12 mouse cellular contexts compared by ENCODE assay signal in genomic region chr17:31831097-31831865, GRCm38 (mm10). TPM values are rescaled to one million over a fixed set of nuclear protein-coding genes. Genes with fewer than 3 reads are reported as not detected.
DNase-seq lines count a peak whose midpoint lies in the region; ATAC-seq and TF ChIP-seq lines count a peak whose summit lies in the region.
"Had no signal": no experiment of that assay in that cellular context is flagged by ENCODE, and none has a peak within 500 bp of the region (broad histone marks: within the 10 kb centered on the region; RNA-seq: fewer than 3 reads in every experiment).

No protein-coding gene starts in this region.

- 78% methylated on average over 6 of the region's 6 CpGs for WGBS in forebrain, embryonic 12.5 days
- 84% methylated on average over 6 of the region's 6 CpGs for WGBS in forebrain, postnatal 0 days
- WGBS in limb, embryonic 10.5 days, result 57% methylated on average over 6 of the region's 6 CpGs

- 0 out of 2 replicates have a peak, but pooled peaks cover 3% of the 10 kb centered on the region for H3K9me3 ChIP-seq in forebrain, embryonic 12.5 days
- no peaks in the 10 kb centered on the region for H3K9me3 ChIP-seq in forebrain, postnatal 0 days (ENCODE audit: low read length)
- H3K9me3 ChIP-seq in limb, embryonic 10.5 days (replicated peaks), result no peaks in the 10 kb centered on the region

- H3K4me2 ChIP-seq in forebrain, embryonic 12.5 days, result no peak overlapping the region
- no peak overlapping the region for H3K4me2 ChIP-seq in forebrain, postnatal 0 days (ENCODE audit: low read depth)

- no peak overlapping the region for H3K4me3 ChIP-seq in forebrain, embryonic 12.5 days (replicated peaks)
- no peak overlapping the region for H3K4me3 ChIP-seq in forebrain, postnatal 0 days (ENCODE audit: low read depth, low read length)
- H3K4me3 ChIP-seq in limb, embryonic 10.5 days, result no peak overlapping the region

- H3K4me1 ChIP-seq in forebrain, embryonic 12.5 days, result peaks cover 18% of the 10 kb centered on the region
- H3K4me1 ChIP-seq in forebrain, postnatal 0 days (ENCODE audit: insufficient read depth), result peaks cover 4% of the 10 kb centered on the region; the same call in 1 of the 2 replicates
- peaks cover 49% of the 10 kb centered on the region for H3K4me1 ChIP-seq in limb, embryonic 10.5 days

- no peaks in the 10 kb centered on the region for H3K27me3 ChIP-seq in forebrain, embryonic 12.5 days
- no peaks in the 10 kb centered on the region for H3K27me3 ChIP-seq in forebrain, postnatal 0 days (ENCODE audit: insufficient read depth, low read length)
- H3K27me3 ChIP-seq in limb, embryonic 10.5 days (ENCODE audit: low read depth, poor library complexity, severe bottlenecking), result no peaks in the 10 kb centered on the region

- 0 out of 2 replicates have a peak overlapping the region, but pooled peaks have one; percentile 19 for H3K27ac ChIP-seq in forebrain, embryonic 12.5 days
- no peak overlapping the region for H3K27ac ChIP-seq in forebrain, postnatal 0 days (ENCODE audit: low read depth, low read length)
- peak overlapping the region; percentile 70 for H3K27ac ChIP-seq in limb, embryonic 10.5 days

- no peak for DNase-seq in forebrain, postnatal 0 days
- peak; percentile 39 for DNase-seq in A20 (ENCODE audit: low read depth, low spot score)
- DNase-seq in limb, embryonic 10.5 days (ENCODE audit: low spot score), result no peak
- DNase-seq in urinary bladder, postnatal 4 days (ENCODE audit: low spot score in 2 of 2), result no peak
- DNase-seq in left cerebral cortex, adult 11 months (ENCODE audit: low spot score), result no peak
- DNase-seq: cerebellum, postnatal 14 days; gastrocnemius, postnatal 14 days; kidney, adult 2 months; lung, adult 18-20 months had no signal

- no peaks in the 10 kb centered on the region for H3K36me3 ChIP-seq in forebrain, embryonic 12.5 days (replicated peaks)
- no peaks in the 10 kb centered on the region for H3K36me3 ChIP-seq in forebrain, postnatal 0 days (ENCODE audit: insufficient read depth)
- H3K36me3 ChIP-seq in limb, embryonic 10.5 days, result no peaks in the 10 kb centered on the region

- no peak overlapping the region for H3K9ac ChIP-seq in forebrain, embryonic 12.5 days
- H3K9ac ChIP-seq in forebrain, postnatal 0 days, result no peak overlapping the region

- ATAC-seq in forebrain, embryonic 12.5 days (ENCODE audit: low FRiP score), result no peak
- no peak for ATAC-seq in forebrain, postnatal 0 days
- ATAC-seq in activated CD4-positive, CD25-positive, alpha-beta regulatory T cell, adult 4 months, result peak; percentile 72
- no peak for ATAC-seq in erythroid progenitor cell, adult 5-6 weeks (replicated peaks; ENCODE audit: low FRiP score, poor library complexity, severe bottlenecking)

- TF ChIP-seq CTCF in forebrain, postnatal 0 days (IDR thresholded peaks at IDR 0.05; ENCODE audit: low read depth), result no peak

RNA-seq across cellular contexts. Expression of gene Sik1, which starts 24.3 kb away (rescaled TPM):
- 15.2 and 16.7 TPM in 2 replicates for polyA plus RNA-seq in forebrain, embryonic 12.5 days (2016; fragmentation: Nextera tagmentation; extraction: Ambion mirVana)
- total RNA-seq in forebrain, postnatal 0 days (2014; rRNA removed), result 34.6 and 42.2 TPM in 2 replicates
- 18.6 and 19.4 TPM in 2 replicates for polyA plus RNA-seq in forebrain, postnatal 0 days (2015; fragmentation: Nextera tagmentation; extraction: Ambion mirVana)
- 1 to 10 TPM; 3.2 to 4.1 TPM for polyA plus RNA-seq in activated CD4-positive, CD25-positive, alpha-beta regulatory T cell, adult 4 months (2017; shearing (Covaris generic))
- polyA plus RNA-seq in limb, embryonic 10.5 days (2016; fragmentation: Nextera tagmentation; extraction: Ambion mirVana), result 10.3 and 13.4 TPM in 2 replicates
- 7.6 and 9.2 TPM in 2 replicates for total RNA-seq in erythroid progenitor cell, adult 5-6 weeks (2015; ENCODE audit: low replicate concordance)
- total RNA-seq in erythroid progenitor cell, adult 5-6 weeks (2017; ENCODE audit: low replicate concordance), result 2.2 and 5.9 TPM in 2 replicates
